Mouse (Mus musculus): ENCODE results near the gene Zfand3.

- no peak for TF ChIP-seq POLR2A (IDR thresholded peaks at IDR 0.05; ENCODE audit: borderline replicate concordance, extremely low read depth, insufficient read depth, insufficient read length, poor library complexity, severe bottlenecking)
- TF ChIP-seq CTCF (IDR thresholded peaks at IDR 0.05; ENCODE audit: borderline replicate concordance, extremely low read depth, insufficient read depth, insufficient read length), result no peak
Observed at GRCm38 (mm10) chr17:30005103-30005443, 540 bp downstream of the Zfand3 start.
